Mouse (Mus musculus) bone marrow macrophage, adult 2 months (primary cell): Measurements from ENCODE around the gene Svep1. TPM values are rescaled to one million over a fixed set of nuclear protein-coding genes. Genes with fewer than 3 reads are reported as not detected.

Experiments used
- H3K27ac ChIP-seq: 2 replicates; pipeline ENCODE4 v1.5.1; 2012; ENCODE audit warnings: low read depth, low read length; ENCODE audit not compliant: insufficient read depth
- H3K4me1 ChIP-seq: 2 replicates; pipeline ENCODE4 v1.6.1; 2012; ENCODE audit warnings: low read length; ENCODE audit not compliant: control insufficient read depth, insufficient read depth
- H3K4me3 ChIP-seq: 2 replicates; pipeline ENCODE4 v1.5.1; 2012; ENCODE audit warnings: mild to moderate bottlenecking, low read length, moderate library complexity; ENCODE audit not compliant: insufficient read depth
- CTCF ChIP-seq: IDR thresholded peaks from 2 replicates; pipeline ENCODE4 v1.5.1; 2012; ENCODE audit warnings: low read depth, mild to moderate bottlenecking, low read length, moderate library complexity
- POLR2A ChIP-seq: IDR thresholded peaks from 2 replicates; pipeline ENCODE4 v1.6.1; 2012; ENCODE audit warnings: mild to moderate bottlenecking, low read depth, low read length, borderline replicate concordance
- polyA plus RNA-seq: library from polyadenylated mRNA; stranded (reverse); fragments of >200 nt; gene quantifications from 2 replicates; pipeline ENCODE4 v1.2.4, GENCODE M21; 2012; ENCODE audit not compliant: missing spikeins, insufficient read depth, insufficient read length

The Svep1 gene
- polyA plus RNA-seq, 1 experiment: 0.12 TPM

DNA sequence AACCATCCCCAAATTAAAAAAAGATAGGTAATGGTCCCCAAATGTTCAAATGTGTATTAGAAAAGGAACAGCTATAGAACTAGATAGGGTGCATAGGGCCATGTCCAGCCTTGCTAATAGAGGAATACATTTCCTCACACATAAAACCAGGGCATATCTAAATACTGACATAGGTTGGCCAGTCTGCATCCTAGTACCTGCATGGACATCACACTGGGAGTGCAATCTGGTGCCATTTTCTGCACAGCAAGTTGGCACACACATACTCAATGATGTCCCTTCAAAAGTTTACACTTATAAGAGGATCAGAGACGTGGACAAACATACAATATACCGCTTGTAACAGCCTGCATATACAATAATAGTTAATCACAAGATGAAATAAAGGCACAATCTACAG lies 5.0 kb downstream of the Svep1 start:
- no peak for TF ChIP-seq POLR2A
- no peak for TF ChIP-seq CTCF
- Histone ChIP-seq H3K27ac (no peak overlapping the region), H3K4me1 (no peaks in the 10 kb centered on the region), H3K4me3 (no peak overlapping the region)

GRCm38 (mm10) chr4:58200826-58201225 lies 5.8 kb downstream of the Svep1 start:
- Histone ChIP-seq H3K4me1 (no peaks in the 10 kb centered on the region), H3K4me3 (no peak overlapping the region), H3K27ac (no peak overlapping the region)
- TF ChIP-seq CTCF (no peak), POLR2A (no peak)

- Histone ChIP-seq H3K27ac (no peak overlapping the region), H3K4me1 (no peaks in the 10 kb centered on the region), H3K4me3 (no peak overlapping the region)
- TF ChIP-seq CTCF (no peak), POLR2A (no peak)
These were observed 9.4 kb downstream of the Svep1 start for GRCm38 (mm10) chr4:58197230-58197629.

DNA sequence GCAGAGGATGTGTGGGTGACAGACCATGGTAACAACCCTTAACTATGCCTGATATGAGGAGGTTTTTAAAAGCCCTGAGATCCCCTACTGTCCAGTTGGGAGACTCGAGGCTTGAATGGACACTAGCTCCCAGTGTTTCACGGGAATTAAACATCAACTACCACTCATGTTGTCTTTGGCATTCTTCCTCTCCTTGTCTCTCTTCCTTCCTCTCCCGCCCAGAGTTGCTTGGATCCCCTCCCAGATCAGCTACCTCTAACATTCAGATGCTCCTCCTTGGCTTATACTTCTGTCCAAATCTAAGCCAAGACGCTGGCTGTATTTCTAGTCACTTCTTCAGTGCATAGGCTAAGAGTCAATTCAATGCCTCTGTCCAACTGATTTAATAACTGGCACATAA lies 9.9 kb downstream of the Svep1 start:
- Histone ChIP-seq H3K4me3 (no peak overlapping the region), H3K27ac (no peak overlapping the region), H3K4me1 (no peaks in the 10 kb centered on the region)
- no peak for TF ChIP-seq CTCF
- no peak for TF ChIP-seq POLR2A

GRCm38 (mm10) chr4:58195936-58196335 lies 10.7 kb downstream of the Svep1 start:
- Histone ChIP-seq H3K4me1 (no peaks in the 10 kb centered on the region), H3K4me3 (no peak overlapping the region), H3K27ac (no peak overlapping the region)
- no peak for TF ChIP-seq POLR2A
- TF ChIP-seq CTCF: no peak

GRCm38 (mm10) chr4:58189281-58189680 lies 17.4 kb downstream of the Svep1 start:
- TF ChIP-seq POLR2A (no peak), CTCF (no peak)
- H3K4me1 ChIP-seq: no peaks in the 10 kb centered on the region
- no peak overlapping the region for H3K4me3 ChIP-seq
- no peak overlapping the region for H3K27ac ChIP-seq

DNA sequence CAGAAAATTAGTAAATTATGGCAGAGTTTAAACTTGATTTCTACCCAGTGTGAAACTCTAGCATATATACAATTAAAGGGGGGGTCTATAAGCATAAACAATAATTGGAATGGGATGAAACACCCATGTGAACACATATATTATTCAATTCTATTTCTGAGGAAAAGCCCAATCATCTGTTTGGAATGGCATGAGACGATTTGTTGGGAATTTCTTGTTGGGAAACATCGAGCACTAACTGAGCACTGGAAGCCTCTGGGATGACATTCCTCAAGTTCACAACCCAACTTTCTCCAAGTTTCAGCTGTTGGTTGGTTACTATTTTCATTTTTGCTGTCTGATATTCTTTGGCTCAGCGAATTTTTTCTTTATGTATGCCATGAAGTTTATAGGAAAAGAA lies 21.3 kb downstream of the Svep1 start:
- TF ChIP-seq POLR2A: no peak
- no peak for TF ChIP-seq CTCF
- H3K27ac ChIP-seq: no peak overlapping the region
- no peaks in the 10 kb centered on the region for H3K4me1 ChIP-seq
- no peak overlapping the region for H3K4me3 ChIP-seq

GRCm38 (mm10) chr4:58184681-58185341 lies 21.8 kb downstream of the Svep1 start:
- H3K4me1 ChIP-seq: no peaks in the 10 kb centered on the region
- TF ChIP-seq CTCF: no peak
- no peak for TF ChIP-seq POLR2A
- H3K4me3 ChIP-seq: no peak overlapping the region
- H3K27ac ChIP-seq: no peak overlapping the region

DNA sequence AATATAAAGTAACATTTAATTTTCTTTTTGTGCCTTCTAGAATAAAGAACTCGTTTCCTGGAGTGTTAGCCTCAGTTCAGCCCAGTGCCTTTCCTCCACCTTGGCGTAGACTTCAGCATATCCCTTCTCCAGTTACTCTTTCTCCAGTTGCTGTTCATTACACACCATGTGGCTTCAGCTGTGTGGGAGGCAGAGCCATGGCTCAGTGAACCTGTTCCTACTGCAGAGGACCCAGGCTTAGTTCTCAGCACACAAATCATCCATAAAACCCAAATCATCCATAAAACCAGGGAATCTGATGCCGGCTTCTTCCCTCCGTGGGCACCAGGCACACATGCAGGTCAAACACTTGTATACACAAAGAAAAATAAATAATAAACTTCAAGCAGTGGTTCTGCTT lies 22.8 kb downstream of the Svep1 start:
- Histone ChIP-seq H3K27ac (no peak overlapping the region), H3K4me3 (no peak overlapping the region), H3K4me1 (no peaks in the 10 kb centered on the region)
- TF ChIP-seq CTCF: no peak
- TF ChIP-seq POLR2A: no peak

DNA sequence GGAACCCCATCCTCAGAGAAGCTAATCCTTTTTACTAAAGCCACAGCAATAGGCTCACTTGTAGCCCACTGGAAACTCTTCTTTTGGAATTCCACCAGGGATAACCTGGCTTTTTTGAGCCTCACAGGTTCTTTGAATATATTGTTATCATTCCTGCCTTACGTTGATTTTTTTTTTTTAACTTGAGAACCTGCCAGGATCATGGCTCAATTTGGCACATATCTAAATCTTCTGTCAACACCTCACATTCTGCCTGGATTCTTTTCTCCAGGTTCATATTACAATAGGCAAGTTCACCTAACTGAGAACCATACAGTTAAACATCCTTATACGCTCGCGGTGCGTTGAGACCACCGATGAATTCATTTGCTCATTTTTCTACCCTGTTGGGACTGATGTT lies 28.2 kb downstream of the Svep1 start:
- H3K4me1 ChIP-seq: no peaks in the 10 kb centered on the region
- no peak overlapping the region for H3K27ac ChIP-seq
- no peak overlapping the region for H3K4me3 ChIP-seq
- TF ChIP-seq CTCF (no peak), POLR2A (no peak)

DNA sequence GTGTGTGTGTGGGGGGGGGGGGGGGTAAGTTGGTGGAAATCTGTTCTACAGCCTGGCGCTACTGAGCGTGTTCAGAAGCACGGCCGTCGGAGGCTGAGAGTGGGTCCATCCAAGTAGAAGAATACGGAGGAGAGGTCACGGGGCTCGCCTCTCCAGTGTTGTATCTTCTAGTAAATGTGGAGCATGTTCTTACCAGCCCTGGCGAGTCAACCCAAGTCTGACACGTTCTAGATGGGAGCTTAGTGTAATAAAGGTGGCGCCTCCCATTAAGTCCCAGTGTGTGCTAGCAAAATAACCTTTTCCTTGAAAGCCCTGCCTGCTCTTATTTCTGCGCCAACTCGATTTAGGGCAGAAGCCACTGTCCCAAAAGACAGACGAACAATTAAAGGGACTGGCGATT lies 29.4 kb downstream of the Svep1 start:
- H3K27ac ChIP-seq: no peak overlapping the region
- H3K4me3 ChIP-seq: no peak overlapping the region
- H3K4me1 ChIP-seq: no peaks in the 10 kb centered on the region
- no peak for TF ChIP-seq POLR2A
- TF ChIP-seq CTCF: no peak
